Mouse (Mus musculus) kidney, adult 2 months (tissue): ENCODE results near the gene Exosc7.

Source experiments
- CTCF ChIP-seq: fragments of 200-500 bp; conservative IDR thresholded peaks from 2 replicates; pipeline ENCODE4 v1.5.1; 2011; ENCODE audit warnings: low read depth, mild to moderate bottlenecking, control low read depth, low read length, moderate library complexity, mixed read lengths; ENCODE audit not compliant: insufficient read depth, insufficient read length
- POLR2A ChIP-seq: fragments of 200-500 bp; IDR thresholded peaks from one replicate; pipeline ENCODE4 v1.6.1; 2011; ENCODE audit warnings: low read depth, low read length, control low read depth

DNA sequence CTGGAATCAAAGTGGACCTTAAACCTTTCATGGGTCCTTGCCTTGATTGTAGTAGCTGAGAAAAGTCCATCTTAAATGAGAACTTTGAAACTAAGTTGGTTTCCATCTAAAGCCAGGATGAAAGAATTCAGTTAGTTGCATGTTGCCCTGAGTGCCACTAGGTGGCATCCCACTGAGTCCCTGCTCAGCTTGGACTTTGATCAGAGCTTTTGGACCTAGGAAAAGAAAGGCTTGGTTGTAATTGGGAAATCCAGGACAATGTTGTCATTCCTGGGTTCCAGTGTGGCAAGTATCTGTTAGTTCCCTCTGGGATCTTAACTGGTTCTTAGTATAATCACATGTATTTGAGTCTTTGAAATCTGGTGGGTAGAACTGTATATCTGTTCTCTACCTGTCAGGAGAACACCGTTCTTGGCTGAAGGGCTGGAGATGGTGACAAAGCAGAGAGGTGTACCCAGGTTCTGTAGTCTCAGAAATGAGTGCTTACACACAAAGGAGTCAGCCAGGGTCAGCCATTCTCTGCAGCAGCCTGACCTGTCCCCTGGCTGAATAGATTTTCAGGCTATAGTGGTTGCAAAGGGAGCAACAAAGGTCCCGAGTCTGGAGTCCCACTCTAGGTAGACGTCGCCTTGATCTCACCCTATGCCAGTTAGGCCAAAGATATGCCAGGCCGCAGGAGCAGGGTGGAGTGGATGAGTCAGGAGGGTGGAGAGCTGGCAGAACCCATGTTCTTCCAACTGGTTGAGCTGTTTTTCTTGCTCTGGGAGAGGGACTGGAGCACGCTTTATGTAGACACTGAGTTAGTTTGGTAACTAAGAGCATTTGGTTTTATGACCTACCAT is 10.8 kb downstream of the Exosc7 start:
- TF ChIP-seq CTCF (peak; percentile 83), POLR2A (no peak)
